Mouse (Mus musculus) lung, postnatal 10 days (tissue): ENCODE measurements around the gene Golph3l.
"Not testable (repeated sequence)": the region's sequence is repeated elsewhere in the genome, so short reads cannot be mapped to it uniquely, and the experiment has no call there.

ENCODE experiments used
- DNase-seq: peaks from one replicate; pipeline ENCODE4 v3.0.0; 2021

Golph3l gene

GRCm38 (mm10) chr3:95624628-95625503 is 36.1 kb downstream of the Golph3l start, which contains the start of gene Ensa:
Ensa (plus strand) TSS chr3:95624993.
- peak; percentile 99 for DNase-seq

GRCm38 (mm10) chr3:95627763-95628162 is 39.0 kb downstream of the Golph3l start:
- DNase-seq: no peak

GRCm38 (mm10) chr3:95629755-95630154 is 41.0 kb downstream of the Golph3l start:
- DNase-seq: no peak

GRCm38 (mm10) chr3:95630856-95631255 is 42.1 kb downstream of the Golph3l start:
- DNase-seq: no peak

DNA sequence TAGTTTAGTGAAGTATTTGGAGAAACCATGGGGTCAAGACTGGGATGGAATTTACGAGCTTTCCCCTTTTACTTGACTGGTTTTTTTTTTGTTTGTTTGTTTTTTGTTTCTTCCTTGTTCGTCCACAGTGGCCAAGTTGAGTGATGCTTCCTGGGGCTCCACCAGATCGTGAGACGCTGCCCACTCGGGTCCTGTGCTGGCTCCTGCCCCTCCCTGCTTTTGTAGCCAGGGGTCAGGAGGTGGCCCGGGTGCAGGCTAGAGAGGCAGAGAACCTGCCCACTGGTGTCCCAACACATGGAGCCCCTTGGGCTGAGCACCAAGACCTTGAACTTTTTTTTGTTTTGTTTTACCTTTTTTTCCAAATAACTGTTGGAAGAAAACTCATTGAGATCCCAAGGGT is 42.6 kb downstream of the Golph3l start:
- no peak for DNase-seq

DNA sequence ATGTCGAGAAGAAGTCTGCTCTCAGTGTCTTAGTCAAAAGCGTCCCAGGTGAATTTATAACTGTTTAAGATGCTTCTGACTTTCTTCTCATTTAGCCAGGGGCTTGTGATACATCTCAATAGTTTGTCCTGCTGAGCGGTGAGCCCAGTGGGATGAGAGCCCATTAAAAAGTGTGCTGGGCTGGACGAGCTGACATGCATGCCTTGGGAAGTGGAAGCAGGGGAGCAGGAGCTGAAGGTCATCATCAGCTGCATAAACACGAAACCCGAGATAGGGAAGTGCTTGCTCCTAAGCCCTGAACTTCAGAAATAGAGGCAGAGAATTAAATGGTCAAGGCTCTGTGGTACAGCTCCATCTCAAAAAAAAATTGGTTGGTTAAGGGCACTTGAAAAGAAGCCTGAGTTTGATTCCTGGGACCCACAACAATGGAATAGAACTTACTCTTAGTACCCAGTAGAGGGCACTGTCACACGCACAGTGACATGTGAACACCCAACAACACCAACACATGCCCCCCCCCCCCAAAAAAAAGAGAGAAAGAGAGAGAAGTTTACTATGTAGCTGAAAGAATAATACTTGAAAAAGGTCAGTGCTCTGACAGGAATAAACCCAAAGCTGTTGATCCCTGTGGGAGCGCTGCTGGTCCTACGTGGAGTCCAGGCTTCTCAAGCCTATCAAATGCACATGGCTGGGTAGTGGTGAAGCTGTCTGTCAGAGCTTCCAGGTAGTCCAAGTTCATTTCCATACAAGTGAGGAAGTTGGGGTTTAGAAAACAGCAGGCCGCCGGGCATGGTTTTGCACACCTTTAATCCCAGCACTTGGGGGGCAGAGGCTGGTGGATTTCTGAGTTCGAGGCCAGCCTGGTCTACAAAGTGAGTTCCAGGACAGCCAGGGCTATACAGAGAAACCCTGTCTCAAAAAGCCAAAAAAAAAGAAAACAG is 44.2 kb downstream of the Golph3l start:
- DNase-seq: no peak

DNA sequence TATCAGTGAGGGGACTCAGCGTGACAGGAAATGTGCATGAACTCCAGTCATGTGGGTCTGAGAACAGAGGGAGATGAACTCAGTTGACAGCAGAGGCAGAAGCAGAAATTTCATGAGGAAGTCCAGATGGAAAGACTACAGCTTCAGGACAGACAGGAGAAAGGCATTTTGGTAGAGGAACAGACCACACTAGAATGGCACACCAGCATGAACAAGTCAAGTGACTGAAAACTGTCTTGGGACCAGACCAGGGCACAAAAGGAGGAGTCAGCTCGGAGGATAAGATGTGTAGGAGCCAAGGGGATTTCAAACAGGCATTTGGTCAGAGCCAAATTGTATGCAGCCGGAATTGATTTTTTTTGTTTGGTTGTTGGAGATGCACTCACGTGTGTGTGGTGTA is 46.9 kb downstream of the Golph3l start:
- DNase-seq: no peak

- DNase-seq: no peak
Observed at GRCm38 (mm10) chr3:95636072-95636471, 47.3 kb downstream of the Golph3l start.

DNA sequence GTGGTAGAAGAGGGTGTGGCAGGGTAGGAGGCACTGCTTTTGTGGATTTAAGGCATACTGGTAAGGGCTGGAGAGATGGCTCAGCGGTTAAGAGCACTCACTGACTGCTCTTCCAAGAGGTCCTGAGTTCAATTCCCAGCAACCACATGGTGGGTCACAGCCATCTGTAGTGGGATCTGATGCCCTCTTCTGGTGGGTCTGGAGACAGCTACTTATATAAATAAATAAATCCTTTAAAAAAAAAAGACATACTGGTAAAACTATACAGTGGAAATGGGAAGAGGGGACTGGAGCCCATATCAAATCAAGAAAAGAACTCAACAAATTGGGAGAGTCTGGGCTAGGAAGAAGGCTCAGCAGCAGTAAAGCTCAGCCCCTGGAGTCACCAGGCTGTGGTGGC is 51.0 kb downstream of the Golph3l start:
- DNase-seq: no peak

- DNase-seq: no peak
Observed at GRCm38 (mm10) chr3:95643097-95643496, 54.4 kb downstream of the Golph3l start.

- peak; percentile 58 for DNase-seq
Observed at GRCm38 (mm10) chr3:95645313-95646235, 56.8 kb downstream of the Golph3l start.

GRCm38 (mm10) chr3:95648016-95648415 is 59.3 kb downstream of the Golph3l start:
- DNase-seq: no peak

DNA sequence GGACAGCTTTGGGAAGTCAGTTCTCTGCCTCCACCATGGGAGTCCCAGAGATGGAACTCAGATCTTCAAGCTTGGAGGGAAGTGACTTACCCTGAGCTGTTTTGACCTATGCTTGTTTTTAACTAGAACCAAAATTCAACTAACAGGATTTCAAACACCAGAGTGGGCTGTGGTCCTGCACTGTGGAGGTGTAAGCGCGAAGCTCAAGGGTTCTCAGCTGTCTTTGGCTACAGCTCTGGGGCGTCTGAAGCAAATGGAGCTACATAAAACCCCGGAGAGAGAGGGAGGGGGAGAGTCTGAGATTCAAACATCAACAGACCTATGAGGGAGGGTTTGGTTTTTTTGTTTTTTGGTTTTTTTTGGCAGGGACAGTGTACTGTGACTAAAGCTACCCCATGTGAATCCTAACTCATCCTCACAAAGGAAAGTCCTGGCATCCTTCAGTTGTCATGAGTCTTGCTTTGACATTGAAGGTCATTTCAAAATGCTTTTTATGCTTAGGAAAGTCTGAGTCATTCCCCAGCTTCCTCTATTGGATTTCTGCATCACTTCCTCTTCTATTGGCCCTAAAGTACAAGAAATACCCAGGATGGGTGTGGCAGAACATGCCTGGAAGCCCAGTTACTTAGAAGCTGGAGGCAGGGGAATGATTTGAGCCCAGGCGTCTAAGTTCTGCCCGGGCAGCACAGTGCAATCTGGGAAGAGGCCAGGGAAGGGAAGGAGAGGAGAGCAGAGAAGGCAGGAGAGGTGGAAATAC is 61.7 kb downstream of the Golph3l start:
- peak; percentile 77 for DNase-seq

GRCm38 (mm10) chr3:95651033-95651373 is 62.3 kb downstream of the Golph3l start:
- no peak for DNase-seq

GRCm38 (mm10) chr3:95651391-95652203 is 62.9 kb downstream of the Golph3l start:
- DNase-seq: no peak

DNA sequence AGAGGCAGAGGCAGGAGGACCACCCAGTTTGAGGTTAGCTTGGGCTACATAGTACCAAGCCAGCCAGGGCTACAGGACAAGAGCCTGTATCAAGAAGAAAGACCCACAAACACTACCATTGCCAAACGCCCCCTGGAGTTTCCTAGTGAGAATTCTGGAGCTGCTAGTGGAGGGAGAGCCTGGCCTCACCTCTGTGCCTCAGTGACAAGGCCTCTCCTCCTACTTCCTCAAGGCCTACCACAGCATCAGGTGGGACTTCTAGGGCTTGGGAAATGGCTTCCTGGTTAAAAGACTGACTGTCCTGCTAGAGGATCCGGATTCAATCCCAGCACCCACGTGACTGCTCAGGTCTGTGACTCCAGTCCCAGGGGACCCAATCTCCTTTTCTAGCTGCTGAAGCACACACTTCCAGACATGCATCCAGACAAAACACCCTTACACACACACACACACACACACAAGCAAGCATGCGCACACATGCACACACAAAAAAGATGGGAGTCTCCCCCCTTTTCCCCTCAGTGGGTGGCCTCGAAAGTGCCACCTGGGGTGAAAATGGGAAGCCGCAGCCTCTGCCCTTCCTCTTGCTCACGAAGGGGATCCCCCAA is 63.6 kb downstream of the Golph3l start:
- no peak for DNase-seq

DNA sequence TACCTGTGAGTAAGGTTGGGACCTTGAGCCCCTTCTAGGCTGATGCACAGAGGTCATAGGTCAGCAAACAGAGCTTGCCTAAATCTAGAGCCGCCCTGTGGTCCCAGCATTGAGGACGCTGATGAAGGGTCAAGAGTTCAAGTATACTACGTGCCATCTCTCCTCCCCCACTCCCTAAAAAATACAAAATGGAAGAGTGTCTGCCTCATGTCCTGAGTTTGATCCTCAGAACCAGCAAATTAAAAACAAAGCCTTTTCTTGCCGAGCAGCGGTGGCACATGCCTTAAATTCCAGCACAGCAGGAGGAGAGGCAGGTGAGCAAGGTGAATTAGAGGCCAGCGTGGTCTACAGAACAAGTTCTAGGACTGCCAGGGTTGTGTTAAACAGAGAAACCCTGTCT is 64.1 kb downstream of the Golph3l start:
- no peak for DNase-seq

GRCm38 (mm10) chr3:95653473-95654034 is 64.8 kb downstream of the Golph3l start:
- DNase-seq: peak; percentile 72

DNA sequence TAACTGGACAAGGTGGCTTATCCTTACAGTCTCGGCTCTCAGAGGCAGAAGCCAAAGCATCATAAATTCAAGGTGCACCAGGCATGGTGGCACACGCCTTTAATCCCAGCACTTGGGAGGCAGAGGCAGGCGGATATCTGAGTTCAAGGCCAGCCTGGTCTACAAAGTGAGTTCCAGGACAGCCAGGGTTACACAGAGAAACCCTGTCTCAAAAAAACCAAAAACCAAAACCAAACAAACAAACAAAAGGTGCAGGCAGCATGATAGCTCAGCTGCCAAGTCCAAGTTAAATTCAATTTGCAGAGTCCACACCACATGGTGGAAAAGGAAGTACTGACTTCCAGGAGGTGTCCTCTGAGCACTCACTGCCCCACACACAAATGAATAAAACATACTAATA is 65.6 kb downstream of the Golph3l start:
- not testable (repeated sequence) for DNase-seq

DNA sequence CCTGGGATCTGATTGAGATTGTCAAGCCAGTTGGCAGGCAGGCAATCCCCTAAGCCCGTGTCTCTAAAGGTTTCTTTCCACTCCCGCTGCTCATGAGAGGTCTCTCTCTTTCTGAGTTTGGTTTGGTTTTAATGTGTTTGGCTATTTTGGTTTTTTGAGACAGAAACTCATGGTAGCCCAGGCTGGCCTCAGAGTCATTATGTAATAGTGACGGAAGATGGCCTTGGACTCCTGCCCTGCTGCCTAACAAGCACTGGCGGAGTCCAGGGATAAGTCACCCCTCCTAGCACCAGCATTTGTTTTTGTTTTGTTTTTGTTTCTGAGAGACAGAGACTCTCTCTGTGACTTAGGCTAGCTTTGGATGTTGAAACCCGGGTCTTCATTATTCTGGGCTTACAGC is 66.7 kb downstream of the Golph3l start:
- no peak for DNase-seq
